Mouse (Mus musculus): Measurements from ENCODE around the gene Kdf1. TPM values are rescaled to one million over a fixed set of nuclear protein-coding genes. Genes with fewer than 3 reads are reported as not detected.

Kdf1 gene
- polyA plus RNA-seq, 1 experiment, result 0.01 TPM

DNA sequence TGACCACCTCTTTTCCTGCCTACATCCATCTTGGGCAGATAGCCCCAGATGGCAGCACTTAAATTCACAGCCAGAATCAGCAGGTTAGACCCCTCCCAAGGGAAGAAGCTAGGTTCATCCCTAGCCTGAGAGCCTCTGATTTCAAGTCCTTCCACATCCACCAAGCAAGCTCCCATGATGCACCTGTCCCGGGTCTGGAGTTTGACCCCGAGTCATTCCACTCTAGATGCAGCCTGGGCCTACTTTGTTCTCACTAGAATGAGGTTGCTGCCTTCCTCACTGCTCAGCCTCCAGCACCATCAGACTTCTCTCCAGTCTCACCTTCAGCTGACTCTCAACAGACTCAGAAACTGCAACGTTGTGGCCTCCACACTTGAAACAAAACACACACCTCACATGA lies 17.3 kb downstream of the Kdf1 start:
- H3K36me3 ChIP-seq (ENCODE audit: control insufficient read depth, insufficient read depth), result no peaks in the 10 kb centered on the region
- no peak overlapping the region for H3K4me3 ChIP-seq
- peaks cover 9% of the 10 kb centered on the region for H3K79me2 ChIP-seq (ENCODE audit: control insufficient read depth, insufficient read depth)
- H3K4me2 ChIP-seq (ENCODE audit: low read depth), result no peak overlapping the region
- TF ChIP-seq TCF3 (IDR thresholded peaks at IDR 0.05; ENCODE audit: insufficient read length, low read depth) (no peak), MAX (IDR thresholded peaks at IDR 0.05; ENCODE audit: low read depth) (no peak), MYOG (IDR thresholded peaks at IDR 0.05; ENCODE audit: control insufficient read depth in 1 of 3, insufficient read depth in 1 of 3, insufficient read length in 2 of 3, low read depth in 2 of 3) (no peak), USF1 (IDR thresholded peaks at IDR 0.05; ENCODE audit: low read depth) (no peak), POLR2AphosphoS2 (IDR thresholded peaks at IDR 0.05; ENCODE audit: insufficient read length, low read depth) (no peak), POLR2A (IDR thresholded peaks at IDR 0.05; ENCODE audit: insufficient read length, low read depth) (no peak), REST (IDR thresholded peaks at IDR 0.05; ENCODE audit: insufficient read depth, insufficient read length) (no peak), CEBPB (IDR thresholded peaks at IDR 0.05; ENCODE audit: insufficient read depth, poor library complexity, severe bottlenecking) (no peak), SRF (IDR thresholded peaks at IDR 0.05; ENCODE audit: control insufficient read depth, insufficient read length, low read depth) (no peak), E2F4 (IDR thresholded peaks at IDR 0.05; ENCODE audit: insufficient read depth) (no peak), TCF12 (IDR thresholded peaks at IDR 0.05; ENCODE audit: insufficient read depth, poor library complexity, severe bottlenecking) (no peak)
- no peaks in the 10 kb centered on the region for H3K27me3 ChIP-seq (ENCODE audit: control insufficient read depth, insufficient read depth, insufficient read length)
- no peak overlapping the region for H3ac ChIP-seq (ENCODE audit: control insufficient read depth, insufficient read length)

DNA sequence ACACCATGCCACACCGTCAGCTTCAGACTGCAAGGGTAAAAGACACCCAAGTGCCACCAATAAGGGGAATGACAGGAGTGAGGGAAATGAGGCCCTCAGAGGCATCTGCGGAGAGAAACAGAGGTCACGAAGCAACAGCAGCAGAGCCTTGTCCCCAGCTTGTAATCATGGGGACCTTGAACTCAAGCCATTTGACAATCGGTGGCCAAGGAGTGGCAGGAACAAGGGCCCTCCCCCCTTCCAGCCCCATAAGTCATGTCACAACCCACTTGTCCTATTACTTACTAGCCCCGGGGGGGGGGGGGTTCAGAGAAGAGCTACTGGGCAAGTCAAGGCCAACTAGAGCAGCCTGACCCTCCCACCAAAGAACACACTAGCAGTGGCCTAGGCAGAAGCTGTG lies 17.9 kb downstream of the Kdf1 start:
- Histone ChIP-seq H3K36me3 (ENCODE audit: control insufficient read depth, insufficient read depth) (no peaks in the 10 kb centered on the region), H3K4me2 (ENCODE audit: low read depth) (no peak overlapping the region), H3ac (ENCODE audit: control insufficient read depth, insufficient read length) (no peak overlapping the region), H3K27me3 (ENCODE audit: control insufficient read depth, insufficient read depth, insufficient read length) (no peaks in the 10 kb centered on the region), H3K4me3 (no peak overlapping the region), H3K79me2 (ENCODE audit: control insufficient read depth, insufficient read depth) (peaks cover 13% of the 10 kb centered on the region)
- TF ChIP-seq REST (IDR thresholded peaks at IDR 0.05; ENCODE audit: insufficient read depth, insufficient read length), result no peak
- TF ChIP-seq MYOG (IDR thresholded peaks at IDR 0.05; ENCODE audit: control insufficient read depth in 1 of 3, insufficient read depth in 1 of 3, insufficient read length in 2 of 3, low read depth in 2 of 3), result no peak
- no peak for TF ChIP-seq CEBPB (IDR thresholded peaks at IDR 0.05; ENCODE audit: insufficient read depth, poor library complexity, severe bottlenecking)
- TF ChIP-seq USF1 (IDR thresholded peaks at IDR 0.05; ENCODE audit: low read depth), result no peak
- no peak for TF ChIP-seq TCF12 (IDR thresholded peaks at IDR 0.05; ENCODE audit: insufficient read depth, poor library complexity, severe bottlenecking)
- TF ChIP-seq MAX (IDR thresholded peaks at IDR 0.05; ENCODE audit: low read depth), result no peak
- TF ChIP-seq E2F4 (IDR thresholded peaks at IDR 0.05; ENCODE audit: insufficient read depth), result no peak
- no peak for TF ChIP-seq MYOD1 (IDR thresholded peaks at IDR 0.05; ENCODE audit: control insufficient read depth in 1 of 3, insufficient read length in 2 of 3, low read depth in 2 of 3)
- TF ChIP-seq POLR2AphosphoS2 (IDR thresholded peaks at IDR 0.05; ENCODE audit: insufficient read length, low read depth), result no peak
- no peak for TF ChIP-seq POLR2A (IDR thresholded peaks at IDR 0.05; ENCODE audit: insufficient read length, low read depth)
- TF ChIP-seq TCF3 (IDR thresholded peaks at IDR 0.05; ENCODE audit: insufficient read length, low read depth), result no peak
- TF ChIP-seq SRF (IDR thresholded peaks at IDR 0.05; ENCODE audit: control insufficient read depth, insufficient read length, low read depth), result no peak

DNA sequence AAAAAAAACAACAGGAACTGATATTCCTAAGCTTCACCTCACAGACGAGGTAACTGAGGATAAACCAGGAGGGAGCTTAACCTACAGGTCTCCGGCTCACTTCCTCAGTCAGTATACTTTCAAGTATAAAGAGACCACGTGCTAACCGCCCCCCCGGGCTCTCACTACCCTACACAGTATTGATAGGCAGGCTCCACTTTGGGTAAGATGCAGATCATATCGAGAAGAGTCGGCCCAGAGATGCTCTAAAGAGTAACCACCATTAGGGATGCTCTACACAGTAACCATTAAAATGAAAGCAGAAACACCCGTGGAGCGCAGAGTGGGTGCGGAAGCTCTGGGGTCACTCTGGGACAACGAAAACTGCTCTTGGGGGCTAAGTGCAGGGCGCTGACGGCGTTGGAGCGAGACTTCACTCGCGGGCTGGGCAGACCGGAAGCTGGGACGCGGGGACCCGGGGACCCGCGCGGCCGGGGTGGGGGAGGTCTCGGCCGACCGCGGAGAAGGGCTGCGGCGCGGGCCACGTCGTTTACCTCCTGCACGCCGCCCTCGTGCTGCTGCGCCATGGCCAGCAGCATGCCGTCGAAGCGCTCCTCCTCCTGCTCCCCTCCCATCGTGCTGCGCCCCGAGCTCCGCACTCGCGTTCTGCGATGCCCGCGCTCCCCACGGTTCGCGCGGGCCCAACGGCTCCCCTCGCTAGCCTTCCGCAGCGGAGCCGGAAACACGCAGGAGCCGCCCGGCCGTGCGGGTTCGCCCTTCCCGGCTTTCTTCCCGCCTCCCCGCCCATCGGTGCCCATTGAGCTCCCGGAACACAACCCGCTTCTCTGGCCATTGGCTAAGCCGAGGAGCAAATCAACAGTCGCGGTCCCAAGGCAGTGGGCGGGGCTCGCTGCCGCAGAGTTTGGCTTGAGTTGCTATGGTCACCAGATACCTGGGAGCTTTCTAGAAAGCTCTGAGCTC lies 26.8 kb downstream of the Kdf1 start, which contains the start of gene Nudc:
Gene Nudc (minus strand): TSS at position 725 of the 960 bp plus-strand sequence.
- peaks cover 47% of the 10 kb centered on the region for H3K79me2 ChIP-seq (ENCODE audit: control insufficient read depth, insufficient read depth)
- H3K27me3 ChIP-seq (ENCODE audit: control insufficient read depth, insufficient read depth, insufficient read length), result no peaks in the 10 kb centered on the region
- TF ChIP-seq REST (IDR thresholded peaks at IDR 0.05; ENCODE audit: insufficient read depth, insufficient read length) (no peak), POLR2A (IDR thresholded peaks at IDR 0.05; ENCODE audit: insufficient read length, low read depth) (peak; percentile 93), MAX (IDR thresholded peaks at IDR 0.05; ENCODE audit: low read depth) (no peak), USF1 (IDR thresholded peaks at IDR 0.05; ENCODE audit: low read depth) (no peak), SRF (IDR thresholded peaks at IDR 0.05; ENCODE audit: control insufficient read depth, insufficient read length, low read depth) (no peak), TCF12 (IDR thresholded peaks at IDR 0.05; ENCODE audit: insufficient read depth, poor library complexity, severe bottlenecking) (no peak), CEBPB (IDR thresholded peaks at IDR 0.05; ENCODE audit: insufficient read depth, poor library complexity, severe bottlenecking) (no peak), E2F4 (IDR thresholded peaks at IDR 0.05; ENCODE audit: insufficient read depth) (no peak), MYOD1 (IDR thresholded peaks at IDR 0.05; ENCODE audit: control insufficient read depth in 1 of 3, insufficient read length in 2 of 3, low read depth in 2 of 3) (peak in 1 of 3 experiments; percentile 20), TCF3 (IDR thresholded peaks at IDR 0.05; ENCODE audit: insufficient read length, low read depth) (no peak), MYOG (IDR thresholded peaks at IDR 0.05; ENCODE audit: control insufficient read depth in 1 of 3, insufficient read depth in 1 of 3, insufficient read length in 2 of 3, low read depth in 2 of 3) (no peak), POLR2AphosphoS2 (IDR thresholded peaks at IDR 0.05; ENCODE audit: insufficient read length, low read depth) (peak; percentile 85)
- peak within 1 kb of the TSS; percentile 83 for H3K4me2 ChIP-seq (ENCODE audit: low read depth)
- no peaks in the 10 kb centered on the region for H3K36me3 ChIP-seq (ENCODE audit: control insufficient read depth, insufficient read depth)
- peak within 1 kb of the TSS; percentile 63 for H3K4me3 ChIP-seq
- H3ac ChIP-seq (ENCODE audit: control insufficient read depth, insufficient read length), result peak within 1 kb of the TSS; percentile 28

DNA sequence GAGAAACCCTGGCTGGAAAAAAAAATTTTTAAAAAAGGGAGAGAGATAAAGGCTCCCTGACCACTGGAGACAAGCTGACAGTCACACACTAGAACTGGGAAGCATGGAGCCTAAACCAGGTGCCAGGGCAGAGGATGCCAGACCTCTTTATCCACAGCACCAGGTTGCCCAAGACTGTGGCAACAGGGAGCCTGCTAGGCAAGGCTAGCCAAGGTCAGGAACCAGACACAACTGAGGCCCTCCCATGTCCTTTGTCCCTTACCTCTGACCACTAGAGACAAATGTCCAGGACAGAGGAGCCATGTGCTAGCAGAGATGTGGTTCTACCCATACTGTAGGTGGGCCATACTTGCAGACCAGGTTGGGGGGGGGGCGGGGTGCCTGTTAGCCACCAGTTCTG lies 33.3 kb downstream of the Kdf1 start:
- H3K4me2 ChIP-seq (ENCODE audit: low read depth), result no peak overlapping the region
- H3K36me3 ChIP-seq (ENCODE audit: control insufficient read depth, insufficient read depth), result no peaks in the 10 kb centered on the region
- H3K27me3 ChIP-seq (ENCODE audit: control insufficient read depth, insufficient read depth, insufficient read length), result peaks cover 34% of the 10 kb centered on the region
- no peak overlapping the region for H3ac ChIP-seq (ENCODE audit: control insufficient read depth, insufficient read length)
- TF ChIP-seq POLR2AphosphoS2 (IDR thresholded peaks at IDR 0.05; ENCODE audit: insufficient read length, low read depth) (no peak), CEBPB (IDR thresholded peaks at IDR 0.05; ENCODE audit: insufficient read depth, poor library complexity, severe bottlenecking) (no peak), E2F4 (IDR thresholded peaks at IDR 0.05; ENCODE audit: insufficient read depth) (no peak), POLR2A (IDR thresholded peaks at IDR 0.05; ENCODE audit: insufficient read length, low read depth) (no peak), TCF12 (IDR thresholded peaks at IDR 0.05; ENCODE audit: insufficient read depth, poor library complexity, severe bottlenecking) (no peak), TCF3 (IDR thresholded peaks at IDR 0.05; ENCODE audit: insufficient read length, low read depth) (no peak), USF1 (IDR thresholded peaks at IDR 0.05; ENCODE audit: low read depth) (no peak), SRF (IDR thresholded peaks at IDR 0.05; ENCODE audit: control insufficient read depth, insufficient read length, low read depth) (no peak), MYOG (IDR thresholded peaks at IDR 0.05; ENCODE audit: control insufficient read depth in 1 of 3, insufficient read depth in 1 of 3, insufficient read length in 2 of 3, low read depth in 2 of 3) (no peak), MAX (IDR thresholded peaks at IDR 0.05; ENCODE audit: low read depth) (no peak)
- no peak overlapping the region for H3K4me3 ChIP-seq
- no peaks in the 10 kb centered on the region for H3K79me2 ChIP-seq (ENCODE audit: control insufficient read depth, insufficient read depth)
